Mouse (Mus musculus): ENCODE results near the gene OR5BS1P.
"Not testable (repeated sequence)": the region's sequence is repeated elsewhere in the genome, so short reads cannot be mapped to it uniquely, and the experiment has no call there.

Gene OR5BS1P

GRCm38 (mm10) chr15:98506253-98506957, 36.7 kb downstream of the OR5BS1P start:
- DNase-seq (ENCODE audit: low read depth, low spot score): no peak

- DNase-seq (ENCODE audit: low read depth, low spot score): no peak
Measured at GRCm38 (mm10) chr15:98507321-98507720, 37.6 kb downstream of the OR5BS1P start.

GRCm38 (mm10) chr15:98509387-98509786, 39.7 kb downstream of the OR5BS1P start:
- DNase-seq (ENCODE audit: low read depth, low spot score): no peak

GRCm38 (mm10) chr15:98510438-98511385, 41.0 kb downstream of the OR5BS1P start:
- DNase-seq (ENCODE audit: low read depth, low spot score): peak; percentile 62

- no peak for DNase-seq (ENCODE audit: low read depth, low spot score)
Measured at GRCm38 (mm10) chr15:98511386-98511928, 41.8 kb downstream of the OR5BS1P start.

GRCm38 (mm10) chr15:98512232-98512631, 42.5 kb downstream of the OR5BS1P start:
- no peak for DNase-seq (ENCODE audit: low read depth, low spot score)

- DNase-seq (ENCODE audit: low read depth, low spot score): no peak
Measured at GRCm38 (mm10) chr15:98512799-98513321, 43.2 kb downstream of the OR5BS1P start.

GRCm38 (mm10) chr15:98513676-98514075, 44.0 kb downstream of the OR5BS1P start:
- DNase-seq (ENCODE audit: low read depth, low spot score): not testable (repeated sequence)

- DNase-seq (ENCODE audit: low read depth, low spot score): no peak
Measured at GRCm38 (mm10) chr15:98514146-98514545, 44.5 kb downstream of the OR5BS1P start.

GRCm38 (mm10) chr15:98514845-98515244, 45.1 kb downstream of the OR5BS1P start:
- DNase-seq (ENCODE audit: low read depth, low spot score): not testable (repeated sequence)

GRCm38 (mm10) chr15:98517380-98518355, 48.0 kb downstream of the OR5BS1P start:
- DNase-seq (ENCODE audit: low read depth, low spot score): peak; percentile 50

GRCm38 (mm10) chr15:98521245-98521644, 51.5 kb downstream of the OR5BS1P start:
- DNase-seq (ENCODE audit: low read depth, low spot score): no peak

- peak; percentile 66 for DNase-seq (ENCODE audit: low read depth, low spot score)
Measured at GRCm38 (mm10) chr15:98526057-98526456, 56.4 kb downstream of the OR5BS1P start.

- no peak for DNase-seq (ENCODE audit: low read depth, low spot score)
Measured at GRCm38 (mm10) chr15:98527056-98527771, 57.5 kb downstream of the OR5BS1P start.

GRCm38 (mm10) chr15:98528066-98528563, 58.4 kb downstream of the OR5BS1P start:
- DNase-seq (ENCODE audit: low read depth, low spot score): no peak

All from c-Kit-negative CD71-positive TER-119-positive erythroid progenitor cells, embryonic 14.5 days (primary cell).